Mouse (Mus musculus) right cerebral cortex, postnatal 10 days (tissue): ENCODE measurements around the gene Dhrs7b.

Experiments
- DNase-seq, 2 experiments: peaks; one replicate each; pipeline ENCODE4 v3.0.0; 2021; ENCODE audit warnings: low spot score in 2 of 2

The Dhrs7b gene

GRCm38 (mm10) chr11:60895915-60896314 is 65.5 kb downstream of the Dhrs7b start:
- no peak for DNase-seq

DNA sequence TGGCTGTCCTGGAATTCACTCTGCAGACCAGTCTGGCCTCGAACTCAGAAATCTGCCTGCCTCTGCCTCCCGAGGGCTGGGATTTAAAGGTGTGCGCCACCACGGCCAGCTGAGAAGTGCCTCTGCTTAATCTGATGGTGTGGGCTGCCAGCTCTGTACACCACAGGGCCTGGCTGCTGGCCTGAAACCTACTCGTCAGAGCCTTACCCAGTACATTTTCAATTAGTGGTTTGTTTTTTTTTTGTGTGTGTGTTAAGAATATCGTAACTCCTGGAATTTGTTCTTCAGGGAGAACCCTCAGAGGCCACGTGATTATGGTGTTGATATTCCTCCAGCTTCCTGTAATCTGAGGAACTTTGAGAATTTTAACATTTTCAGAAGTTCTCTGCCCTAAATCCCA is 71.6 kb downstream of the Dhrs7b start:
- DNase-seq: no peak

- DNase-seq: no peak
Observed at GRCm38 (mm10) chr11:60902486-60902885, 72.1 kb downstream of the Dhrs7b start.

- DNase-seq: no peak
Observed at GRCm38 (mm10) chr11:60903661-60904061, 73.2 kb downstream of the Dhrs7b start.

GRCm38 (mm10) chr11:60905407-60906120 is 75.1 kb downstream of the Dhrs7b start:
- DNase-seq: no peak

DNA sequence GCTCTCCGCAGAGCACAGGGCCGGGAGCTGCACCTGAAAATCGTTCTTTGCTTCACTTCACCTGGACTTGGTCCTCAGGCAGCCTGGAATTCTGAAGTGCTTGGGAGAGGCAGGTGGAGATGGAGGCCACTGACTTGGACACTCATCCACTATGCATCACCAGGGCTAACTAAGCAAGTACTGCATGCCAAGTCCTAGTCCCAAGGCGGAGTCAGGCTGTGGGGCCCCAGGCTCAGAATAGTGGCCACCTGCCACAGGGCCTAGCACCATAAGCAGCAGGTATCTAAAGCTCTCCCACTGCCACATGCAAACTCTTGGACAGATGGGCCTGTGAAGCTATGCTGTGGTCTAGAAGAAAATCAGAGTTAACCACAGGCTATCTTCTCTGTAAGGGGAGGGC is 76.0 kb downstream of the Dhrs7b start:
- no peak for DNase-seq

- DNase-seq: no peak
Observed at GRCm38 (mm10) chr11:60908073-60908472, 77.6 kb downstream of the Dhrs7b start.

- no peak for DNase-seq
Observed at GRCm38 (mm10) chr11:60909626-60910025, 79.2 kb downstream of the Dhrs7b start.
